Mouse (Mus musculus): ENCODE data around the gene Cys1.
"Not testable (repeated sequence)": the region's sequence is repeated elsewhere in the genome, so short reads cannot be mapped to it uniquely, and the experiment has no call there.

Gene Cys1

GRCm38 (mm10) chr12:24645901-24646300 lies 35.7 kb downstream of the Cys1 start:
- no peak for DNase-seq

DNA sequence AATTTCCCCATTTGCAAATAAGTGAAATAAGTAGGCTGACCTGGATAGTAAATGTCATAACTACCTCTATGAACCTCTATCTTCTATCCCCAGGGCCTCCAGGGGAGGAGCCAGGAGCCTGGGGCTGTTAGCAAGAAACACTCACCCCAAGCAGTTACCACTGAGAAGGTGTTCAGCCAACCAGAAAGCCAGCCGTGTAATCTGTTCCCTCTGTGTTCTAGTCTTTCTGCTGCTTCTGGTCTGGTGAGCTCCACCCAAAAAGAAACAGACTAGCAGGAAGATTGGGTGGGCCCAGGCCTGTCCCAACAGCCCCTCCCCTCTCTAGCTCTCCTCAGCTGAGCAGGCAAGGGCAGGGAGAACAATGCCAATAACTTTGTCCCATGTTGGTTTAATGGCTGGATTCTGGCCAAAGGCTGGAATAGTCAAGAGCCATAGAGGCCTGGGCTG lies 37.5 kb downstream of the Cys1 start:
- DNase-seq, result peak; percentile 36 to 58

DNA sequence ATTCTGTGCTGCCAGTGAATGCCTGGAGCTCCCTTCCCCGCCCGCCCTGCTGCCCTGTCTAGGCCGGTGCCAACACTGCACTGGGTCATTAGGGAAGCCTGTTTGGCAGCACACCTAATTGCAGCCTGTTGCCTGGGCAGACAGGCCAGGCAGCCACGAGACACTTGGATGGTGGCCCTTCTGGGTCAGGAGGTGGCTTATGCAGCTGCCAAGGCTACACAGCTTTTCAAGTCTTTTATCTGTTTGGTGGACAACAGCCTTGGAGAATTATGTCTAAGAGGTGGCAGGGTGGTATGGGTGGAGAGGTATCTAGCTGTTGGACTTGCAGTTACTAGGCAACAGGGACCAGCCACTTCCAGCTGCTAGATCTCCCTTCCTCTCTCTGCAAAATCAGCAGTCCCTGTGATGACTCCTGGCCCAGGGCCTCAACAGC lies 39.2 kb downstream of the Cys1 start:
- DNase-seq, result peak; percentile 90 to 95

DNA sequence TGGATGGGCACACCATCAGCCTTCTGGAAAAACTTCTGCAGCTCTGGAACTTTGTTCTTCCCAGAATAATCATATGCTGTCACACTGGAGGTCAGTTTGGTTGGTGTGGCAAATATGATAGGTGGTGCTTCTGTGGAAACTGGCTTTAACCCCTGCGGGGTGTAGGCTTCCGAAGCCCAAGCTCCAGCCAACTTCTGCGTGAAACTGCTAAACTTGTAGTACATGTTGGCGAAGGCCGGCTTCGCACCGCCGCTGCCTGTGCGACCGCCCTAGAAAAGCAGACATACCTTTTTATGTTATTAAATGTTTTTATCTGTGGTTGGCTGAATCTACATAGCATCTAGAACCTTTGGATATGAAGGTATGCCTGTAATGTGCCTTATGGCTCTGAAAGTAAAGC lies 42.8 kb downstream of the Cys1 start:
- not testable (repeated sequence) for DNase-seq

DNA sequence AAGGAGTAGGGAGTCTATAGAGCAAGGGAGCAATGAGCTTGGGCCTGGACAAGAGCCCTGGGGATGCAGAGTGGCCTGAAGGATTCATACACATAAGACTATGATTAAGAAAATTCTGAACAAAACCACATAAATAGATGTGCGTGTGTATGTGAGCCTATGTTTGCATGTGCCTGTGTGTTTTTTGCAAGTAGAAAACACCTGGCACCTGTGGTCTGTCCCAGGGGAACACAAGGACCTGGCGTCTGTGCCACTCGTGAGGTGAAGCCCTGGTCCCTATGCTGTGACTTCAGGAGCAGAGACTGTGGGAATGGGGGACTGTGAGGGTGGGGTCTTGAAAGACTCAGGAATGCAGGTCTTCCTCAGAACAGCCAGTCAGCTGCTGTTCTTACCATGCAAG lies 47.0 kb downstream of the Cys1 start:
- no peak for DNase-seq

DNA sequence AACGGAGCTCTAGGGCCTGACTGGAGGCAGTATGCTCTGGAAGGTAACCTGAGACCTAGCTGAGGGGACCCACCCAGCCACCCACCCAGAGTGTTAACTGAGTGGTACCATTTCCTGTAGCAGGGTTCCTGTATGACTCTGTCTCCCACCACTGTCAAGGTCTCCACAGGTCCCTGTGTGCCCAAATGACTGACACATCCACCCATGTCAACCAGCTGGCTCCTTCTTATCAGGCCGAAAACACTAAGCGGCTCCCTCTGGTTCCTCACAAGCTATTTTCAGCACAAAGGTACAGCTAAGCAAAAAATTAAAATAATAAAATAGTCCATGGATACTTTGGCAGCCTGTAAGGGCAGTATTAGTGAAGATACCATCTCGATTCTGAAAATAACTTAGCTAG lies 47.4 kb downstream of the Cys1 start:
- no peak for DNase-seq

- DNase-seq, result peak; percentile 29 to 70
These were observed 47.8 kb downstream of the Cys1 start for GRCm38 (mm10) chr12:24633753-24634191.

- DNase-seq, result no peak
These were observed 49.2 kb downstream of the Cys1 start for GRCm38 (mm10) chr12:24632404-24632803.

- peak; percentile 67 to 72 for DNase-seq
These were observed 51.4 kb downstream of the Cys1 start for GRCm38 (mm10) chr12:24630220-24630619.

DNA sequence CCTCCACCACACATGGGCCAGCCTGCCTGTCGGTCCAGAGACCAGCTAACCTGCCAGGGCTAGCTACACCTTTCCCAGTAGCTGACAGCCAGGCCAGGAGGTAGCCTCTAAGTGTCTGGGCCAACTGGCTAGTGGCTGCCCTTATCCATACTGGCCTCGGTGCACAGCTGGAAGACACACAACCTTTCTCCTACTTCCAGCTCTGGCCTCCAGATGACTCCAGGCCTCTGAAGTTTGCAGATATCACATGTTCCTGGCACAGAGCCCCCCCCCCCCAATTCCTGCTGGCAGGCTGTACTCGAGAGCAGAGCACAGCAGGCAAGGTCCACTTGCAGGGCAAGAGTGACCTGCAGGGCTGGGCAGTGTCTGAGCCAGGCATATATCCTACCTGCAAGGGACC lies 54.4 kb downstream of the Cys1 start:
- DNase-seq, result peak; percentile 11 to 68

GRCm38 (mm10) chr12:24626401-24626800 lies 55.2 kb downstream of the Cys1 start:
- DNase-seq, result peak; percentile 32 to 48

- DNase-seq, result no peak
These were observed 57.9 kb downstream of the Cys1 start for GRCm38 (mm10) chr12:24623486-24624251.

DNA sequence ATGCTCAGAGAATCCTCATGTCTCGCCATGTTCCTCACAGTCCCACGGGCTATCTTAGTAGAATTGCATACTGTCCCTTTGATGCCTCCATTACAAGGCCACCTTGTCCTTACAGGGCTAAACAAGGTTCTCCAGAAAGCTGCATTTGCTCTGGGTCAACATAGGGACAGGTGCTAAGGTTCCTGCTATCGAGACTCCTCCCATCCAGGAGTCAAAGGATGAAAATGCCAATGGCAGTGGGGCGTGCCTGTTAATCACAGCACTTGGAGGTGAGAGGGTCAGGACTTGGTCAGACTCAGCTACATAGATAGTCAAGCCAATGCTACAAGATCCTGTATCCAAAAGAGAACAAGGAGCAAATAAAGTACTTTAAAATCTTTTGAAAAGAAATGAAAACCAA lies 62.2 kb downstream of the Cys1 start:
- DNase-seq, result no peak
